Mouse (Mus musculus) erythroblast, embryonic 14.5 days (primary cell): Measurements from ENCODE around the gene Zfhx3.

Experiments used
- GATA1 ChIP-seq: IDR thresholded peaks from 2 replicates; pipeline ENCODE4 v1.6.1; 2012; ENCODE audit warnings: low read length, inconsistent platforms, mixed read lengths
- TAL1 ChIP-seq: IDR thresholded peaks from 3 replicates; pipeline ENCODE4 v1.6.1; 2012; ENCODE audit warnings: low read length, inconsistent platforms, mixed read lengths

GRCm38 (mm10) chr8:108215026-108215425 is 272.6 kb downstream of the Zfhx3 start:
- no peak for TF ChIP-seq GATA1
- TF ChIP-seq TAL1 = no peak
